Mouse (Mus musculus) thymus, adult 18-20 months (tissue): ENCODE measurements around the gene Dnajb5.
A peak's percentile ranks its signal among the peaks of the same experiment; 100 is the strongest.

Experiments
- DNase-seq, 2 experiments: peaks; one replicate each; pipeline ENCODE4 v3.0.0; 2022; ENCODE audit warnings: mixed read lengths in 2 of 2

Gene Dnajb5

GRCm38 (mm10) chr4:42945043-42945442 lies 4.6 kb upstream of the Dnajb5 start:
- no peak for DNase-seq

GRCm38 (mm10) chr4:42945445-42945844 lies 4.2 kb upstream of the Dnajb5 start:
- DNase-seq, result no peak

GRCm38 (mm10) chr4:42945952-42946351 lies 3.7 kb upstream of the Dnajb5 start:
- no peak for DNase-seq

- no peak for DNase-seq
Measured at GRCm38 (mm10) chr4:42946733-42947290, 2.8 kb upstream of the Dnajb5 start.

- no peak for DNase-seq
Measured at GRCm38 (mm10) chr4:42948527-42948926, 1.1 kb upstream of the Dnajb5 start.

GRCm38 (mm10) chr4:42949051-42949675 lies 451 bp upstream of the Dnajb5 start:
- DNase-seq, result no peak

- DNase-seq, result peak; percentile 85 to 90
Measured at GRCm38 (mm10) chr4:42950065-42950558, 498 bp downstream of the Dnajb5 start.

- DNase-seq, result no peak
Measured at GRCm38 (mm10) chr4:42951206-42952195, 1.9 kb downstream of the Dnajb5 start.

GRCm38 (mm10) chr4:42952563-42952962 lies 2.9 kb downstream of the Dnajb5 start:
- no peak for DNase-seq

- no peak for DNase-seq
Measured at GRCm38 (mm10) chr4:42953435-42954094, 4.0 kb downstream of the Dnajb5 start.

GRCm38 (mm10) chr4:42954297-42954696 lies 4.7 kb downstream of the Dnajb5 start:
- no peak for DNase-seq

- DNase-seq, result no peak
Measured at GRCm38 (mm10) chr4:42955200-42955599, 5.6 kb downstream of the Dnajb5 start.

- no peak for DNase-seq
Measured at GRCm38 (mm10) chr4:42956581-42956980, 7.0 kb downstream of the Dnajb5 start.

GRCm38 (mm10) chr4:42957306-42957705 lies 7.7 kb downstream of the Dnajb5 start:
- DNase-seq, result no peak

GRCm38 (mm10) chr4:42957979-42958378 lies 8.4 kb downstream of the Dnajb5 start:
- DNase-seq, result no peak

- DNase-seq, result no peak
Measured at GRCm38 (mm10) chr4:42958942-42959341, 9.3 kb downstream of the Dnajb5 start.

- no peak for DNase-seq
Measured at GRCm38 (mm10) chr4:42959382-42959781, 9.8 kb downstream of the Dnajb5 start.

GRCm38 (mm10) chr4:42961592-42961991 lies 12.0 kb downstream of the Dnajb5 start:
- DNase-seq, result no peak

GRCm38 (mm10) chr4:42963480-42963879 lies 13.9 kb downstream of the Dnajb5 start:
- no peak for DNase-seq

GRCm38 (mm10) chr4:42965039-42965719 lies 15.6 kb downstream of the Dnajb5 start:
- no peak for DNase-seq

GRCm38 (mm10) chr4:42969304-42969703 lies 19.7 kb downstream of the Dnajb5 start, which contains the start of gene 1700022I11Rik:
Gene 1700022I11Rik (plus strand): TSS chr4:42969604.
- DNase-seq, result no peak

- no peak for DNase-seq
Measured at GRCm38 (mm10) chr4:42972952-42973351, 23.3 kb downstream of the Dnajb5 start.
